Mouse (Mus musculus) ES-E14 (cell line): ENCODE measurements around the gene Vmn1r13. TPM values are rescaled to one million over a fixed set of nuclear protein-coding genes. Genes with fewer than 3 reads are reported as not detected.

Experiments
- DNase-seq: peaks from one replicate; pipeline ENCODE4 v3.0.0-alpha.2; 2013; ENCODE audit warnings: low read depth, low spot score
- H3K27ac ChIP-seq: 2 replicates; pipeline ENCODE4 v1.5.1; 2012; ENCODE audit warnings: low read depth, mild to moderate bottlenecking, low read length, moderate library complexity, mixed read lengths; ENCODE audit not compliant: poor library complexity, insufficient read depth, severe bottlenecking
- H3K36me3 ChIP-seq: 2 replicates; pipeline ENCODE4 v1.6.1; 2012; ENCODE audit warnings: mild to moderate bottlenecking, low read length, moderate library complexity, mixed read lengths; ENCODE audit not compliant: control insufficient read depth, poor library complexity, insufficient read depth, severe bottlenecking
- H3K4me1 ChIP-seq, 2 experiments: fragments of 150-350 bp in 1 of 2; sonication (generic) in 1 of 2; 2 replicates each; pipeline ENCODE4 v1.6.1; 2012; ENCODE audit warnings: low read length in 2 of 2, mild to moderate bottlenecking in 1 of 2, mixed read lengths in 1 of 2; ENCODE audit not compliant: control insufficient read depth in 2 of 2, insufficient read depth in 2 of 2, poor library complexity in 1 of 2
- H3K4me3 ChIP-seq, 2 experiments: fragments of 150-350 bp in 1 of 2; sonication (generic) in 1 of 2; 2 replicates each; pipeline ENCODE4 v1.5.1; 2012; ENCODE audit warnings: low read length in 2 of 2, low read depth in 1 of 2, mild to moderate bottlenecking in 1 of 2, mixed read lengths in 1 of 2; ENCODE audit not compliant: insufficient read depth in 1 of 2, poor library complexity in 1 of 2, severe bottlenecking in 1 of 2
- H3K9ac ChIP-seq: 2 replicates; pipeline ENCODE4 v1.6.1; 2012; ENCODE audit warnings: low read depth, mild to moderate bottlenecking, low read length, mixed read lengths; ENCODE audit not compliant: poor library complexity, insufficient read depth, severe bottlenecking
- H3K9me3 ChIP-seq: fragments of 150-350 bp; sonication (generic); 2 replicates; pipeline ENCODE4 v1.6.1; 2012; ENCODE audit warnings: low read depth, mild to moderate bottlenecking, low read length; ENCODE audit not compliant: control insufficient read depth, insufficient read depth
- HCFC1 ChIP-seq: IDR thresholded peaks from 2 replicates; pipeline ENCODE4 v1.6.1; 2012; ENCODE audit warnings: low read length, inconsistent platforms, borderline replicate concordance; ENCODE audit not compliant: insufficient read depth
- MAFK ChIP-seq: IDR thresholded peaks from 2 replicates; pipeline ENCODE4 v1.6.1; 2014; ENCODE audit warnings: mild to moderate bottlenecking, low read depth, low read length, inconsistent platforms; ENCODE audit not compliant: insufficient read depth
- ZC3H11A ChIP-seq: IDR thresholded peaks from 2 replicates; pipeline ENCODE4 v1.6.1; 2012; ENCODE audit warnings: low read depth, mild to moderate bottlenecking, inconsistent platforms, low read length, borderline replicate concordance
- ZNF384 ChIP-seq: IDR thresholded peaks from 2 replicates; pipeline ENCODE4 v1.6.1; 2012; ENCODE audit warnings: low read depth, low read length, inconsistent platforms
- in situ Hi-C, 2 experiments: fragments of 600-800 bp; cut with MboI; formaldehyde crosslinking; loops; one replicate each; pipeline ENCODE4 v1.15.1; 2025; ENCODE audit warnings: low sequenced_read_pairs in 2 of 2, inconsistent platforms in 1 of 2; ENCODE audit not compliant: unreplicated experiment in 2 of 2
- total RNA-seq: library from RNA; depleted of rRNA; stranded (reverse); fragments of 300-350 nt; gene quantifications from 2 replicates; pipeline ENCODE4 v1.2.3, GENCODE M21; 2012; rRNA removed

Vmn1r13 gene
- total RNA-seq, 1 experiment = not detected

GRCm38 (mm10) chr6:57260990-57261389 lies 57.9 kb downstream of the Vmn1r13 start:
- in situ Hi-C loops = no loop called here
- Histone ChIP-seq H3K36me3 (no peaks in the 10 kb centered on the region), H3K4me1 (no peaks in the 10 kb centered on the region), H3K27ac (no peak overlapping the region), H3K9me3 (no peaks in the 10 kb centered on the region), H3K4me3 (no peak overlapping the region), H3K9ac (no peak overlapping the region)
- no peak for DNase-seq
- no peak for TF ChIP-seq HCFC1
- no peak for TF ChIP-seq ZC3H11A
- no peak for TF ChIP-seq MAFK
- TF ChIP-seq ZNF384 = no peak

Other genes starting within 250 kb of the Vmn1r13 start
- not detected in 2 replicates for gene Vmn1r5, start 233.0 kb upstream of the Vmn1r13 start, total RNA-seq
- gene Vmn1r6, start 206.0 kb upstream of the Vmn1r13 start, total RNA-seq = not detected in 2 replicates
- not detected in 2 replicates for gene Vmn1r7, start 178.0 kb upstream of the Vmn1r13 start, total RNA-seq
- not detected in 2 replicates for gene Vmn1r8, start 171.0 kb upstream of the Vmn1r13 start, total RNA-seq
- not detected in 2 replicates for gene Vmn1r9, start 136.5 kb upstream of the Vmn1r13 start, total RNA-seq
- not detected in 2 replicates for gene Vmn1r10, start 93.8 kb upstream of the Vmn1r13 start, total RNA-seq
- gene Vmn1r11, start 69.8 kb upstream of the Vmn1r13 start, total RNA-seq = not detected in 2 replicates
- gene Vmn1r12, start 46.4 kb upstream of the Vmn1r13 start, total RNA-seq = not detected in 2 replicates
- 0.04 and 0.05 TPM in 2 replicates for gene Vmn1r14, start 28.4 kb downstream of the Vmn1r13 start, total RNA-seq
- not detected in 2 replicates for gene Vmn1r15, start 54.7 kb downstream of the Vmn1r13 start, total RNA-seq
- gene Vmn1r16, start 126.2 kb downstream of the Vmn1r13 start, total RNA-seq = not detected in 2 replicates
- gene Vmn1r17, start 160.4 kb downstream of the Vmn1r13 start, total RNA-seq = not detected in 2 replicates
- not detected in 2 replicates for gene Vmn1r18, start 192.5 kb downstream of the Vmn1r13 start, total RNA-seq
- not detected in 2 replicates for gene Vmn1r19, start 200.5 kb downstream of the Vmn1r13 start, total RNA-seq
- gene Vmn1r20, start 225.6 kb downstream of the Vmn1r13 start, total RNA-seq = not detected in 2 replicates